Mouse (Mus musculus): Measurements from ENCODE around the gene Cry1.
A peak's percentile ranks its signal among the peaks of the same experiment; 100 is the strongest.

The Cry1 gene

GRCm38 (mm10) chr10:85184964-85185608, at the start of gene Cry1:
Gene Cry1, minus strand, starts transcription at chr10:85185064.
- DNase-seq (ENCODE audit: low spot score in 2 of 2): peak; percentile 93 to 94

GRCm38 (mm10) chr10:85221771-85222050, 36.8 kb upstream of the Cry1 start:
- DNase-seq (ENCODE audit: low spot score in 2 of 2): no peak

GRCm38 (mm10) chr10:85220918-85221770, 36.3 kb upstream of the Cry1 start:
- peak; percentile 40 to 54 for DNase-seq (ENCODE audit: low spot score in 2 of 2)

GRCm38 (mm10) chr10:85214847-85215246, 30.0 kb upstream of the Cry1 start:
- no peak for DNase-seq (ENCODE audit: low spot score in 2 of 2)

GRCm38 (mm10) chr10:85211673-85212072, 26.8 kb upstream of the Cry1 start:
- no peak for DNase-seq (ENCODE audit: low spot score in 2 of 2)

GRCm38 (mm10) chr10:85210125-85210524, 25.3 kb upstream of the Cry1 start:
- no peak for DNase-seq (ENCODE audit: low spot score in 2 of 2)

- no peak for DNase-seq (ENCODE audit: low spot score in 2 of 2)
These were observed 24.3 kb upstream of the Cry1 start for GRCm38 (mm10) chr10:85209119-85209605.

- DNase-seq (ENCODE audit: low spot score in 2 of 2): no peak
These were observed 20.5 kb upstream of the Cry1 start for GRCm38 (mm10) chr10:85205316-85205715.

GRCm38 (mm10) chr10:85204255-85204855, 19.5 kb upstream of the Cry1 start:
- no peak for DNase-seq (ENCODE audit: low spot score in 2 of 2)

- DNase-seq (ENCODE audit: low spot score in 2 of 2): peak; percentile 17 to 38
These were observed 9.7 kb upstream of the Cry1 start for GRCm38 (mm10) chr10:85194528-85194927.

- DNase-seq (ENCODE audit: low spot score in 2 of 2): no peak
These were observed 8.5 kb upstream of the Cry1 start for GRCm38 (mm10) chr10:85193321-85193720.

GRCm38 (mm10) chr10:85190652-85191051, 5.8 kb upstream of the Cry1 start:
- no peak for DNase-seq (ENCODE audit: low spot score in 2 of 2)

GRCm38 (mm10) chr10:85189966-85190365, 5.1 kb upstream of the Cry1 start:
- no peak for DNase-seq (ENCODE audit: low spot score in 2 of 2)

- DNase-seq (ENCODE audit: low spot score in 2 of 2): no peak
These were observed 1.6 kb upstream of the Cry1 start for GRCm38 (mm10) chr10:85186499-85186794.

- DNase-seq (ENCODE audit: low spot score in 2 of 2): peak in 1 of 2 experiments; percentile 13
These were observed 1.0 kb upstream of the Cry1 start for GRCm38 (mm10) chr10:85185639-85186498.

GRCm38 (mm10) chr10:85184201-85184963, 482 bp downstream of the Cry1 start:
- peak; percentile 35 to 42 for DNase-seq (ENCODE audit: low spot score in 2 of 2)

GRCm38 (mm10) chr10:85183619-85184018, 1.2 kb downstream of the Cry1 start:
- DNase-seq (ENCODE audit: low spot score in 2 of 2): no peak

GRCm38 (mm10) chr10:85182766-85183165, 2.1 kb downstream of the Cry1 start:
- no peak for DNase-seq (ENCODE audit: low spot score in 2 of 2)

GRCm38 (mm10) chr10:85176640-85177039, 8.2 kb downstream of the Cry1 start:
- DNase-seq (ENCODE audit: low spot score in 2 of 2): no peak

- no peak for DNase-seq (ENCODE audit: low spot score in 2 of 2)
These were observed 19.6 kb downstream of the Cry1 start for GRCm38 (mm10) chr10:85165306-85165705.

- no peak for DNase-seq (ENCODE audit: low spot score in 2 of 2)
These were observed 20.1 kb downstream of the Cry1 start for GRCm38 (mm10) chr10:85164791-85165190.

Data from spleen, postnatal 36 days (tissue).